Mouse (Mus musculus) brain, embryonic 18.5 days (tissue): ENCODE results near the gene Cabcoco1.

Experiments used
- DNase-seq: peaks from one replicate; pipeline ENCODE4 v3.0.0-alpha.2; 2012; ENCODE audit warnings: low read depth, low spot score

Gene Cabcoco1

DNA sequence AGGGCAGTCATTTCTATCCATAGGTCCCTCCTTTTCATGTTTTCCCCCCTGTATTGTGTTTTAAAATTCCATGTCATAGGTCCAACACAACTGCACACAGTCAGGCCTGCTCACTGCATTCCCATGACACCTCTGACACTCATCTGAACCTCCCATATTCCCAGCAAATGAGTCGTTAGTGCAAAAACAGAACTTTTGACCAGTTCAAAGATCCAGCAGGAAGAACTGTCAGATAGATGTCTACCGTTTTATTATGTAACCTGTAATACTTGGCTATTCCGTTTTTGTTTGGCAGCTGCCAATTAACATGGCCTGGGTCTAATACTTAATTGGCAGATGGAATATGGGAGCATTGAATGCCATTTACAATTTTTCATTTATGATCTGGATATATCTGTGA is 34.0 kb downstream of the Cabcoco1 start:
- DNase-seq: no peak

DNA sequence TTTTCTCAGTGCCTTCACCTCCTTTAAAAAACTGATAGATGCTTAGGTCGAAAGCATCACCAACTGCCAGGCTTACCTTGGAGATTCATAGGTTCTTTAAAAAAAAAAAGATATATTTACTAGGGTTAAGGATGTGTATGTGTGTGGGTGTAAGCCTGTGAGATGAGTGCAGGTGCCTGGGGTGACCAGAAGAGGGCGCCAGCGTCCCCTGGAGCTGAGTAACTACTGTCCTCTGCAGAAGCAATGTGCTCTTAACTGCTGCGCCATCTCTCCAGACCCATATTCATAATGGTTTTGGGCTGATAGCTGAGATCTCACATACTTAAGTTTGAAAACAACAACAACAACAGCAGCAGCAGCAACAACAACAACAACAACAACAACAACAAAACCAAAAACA is 35.5 kb downstream of the Cabcoco1 start:
- DNase-seq: no peak

DNA sequence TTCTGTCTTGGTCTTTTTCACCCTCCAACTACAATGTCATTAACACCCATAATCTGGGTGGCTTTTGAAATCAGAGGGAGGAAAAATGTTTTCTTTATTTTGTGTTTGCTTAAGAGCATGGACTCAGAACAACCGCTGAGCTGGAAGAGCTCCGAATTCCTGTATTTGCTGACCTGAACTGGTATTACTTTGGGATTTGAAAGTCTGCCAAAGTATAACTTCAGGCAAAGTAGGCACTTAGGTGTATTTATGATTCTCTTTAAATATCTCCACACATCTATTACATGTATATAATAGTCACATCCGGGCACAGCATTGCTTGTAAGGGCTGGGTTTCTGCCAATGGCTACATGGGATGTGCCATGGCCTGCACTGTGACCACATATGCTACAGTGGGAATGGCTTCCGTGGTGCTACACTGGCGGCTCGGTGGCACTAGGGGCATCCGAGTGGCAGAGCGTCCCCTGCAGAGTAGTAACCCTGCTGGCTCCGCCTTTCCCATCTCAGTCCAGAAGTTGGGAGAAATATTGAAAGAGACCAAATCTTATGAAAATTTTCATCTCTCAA is 37.0 kb downstream of the Cabcoco1 start:
- no peak for DNase-seq

DNA sequence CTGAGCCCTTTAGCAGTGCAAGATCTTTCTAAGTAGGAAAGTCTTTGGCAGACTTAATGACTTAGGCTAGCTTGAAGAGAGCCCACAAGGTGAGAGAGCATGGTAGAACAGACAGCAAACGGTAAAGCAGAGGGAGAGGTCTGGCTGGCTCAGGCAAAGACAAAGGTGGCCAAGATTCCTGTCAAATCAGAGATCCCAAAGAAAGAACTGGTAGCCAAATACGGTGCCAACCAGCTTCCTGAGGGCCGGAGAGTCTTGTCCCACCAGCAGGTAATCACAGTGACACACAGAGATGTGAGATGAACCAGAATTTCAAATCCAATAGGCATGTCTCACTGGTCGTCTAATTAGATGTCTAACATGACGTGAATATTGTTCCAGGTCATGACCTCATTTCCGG is 40.6 kb downstream of the Cabcoco1 start:
- DNase-seq: no peak

DNA sequence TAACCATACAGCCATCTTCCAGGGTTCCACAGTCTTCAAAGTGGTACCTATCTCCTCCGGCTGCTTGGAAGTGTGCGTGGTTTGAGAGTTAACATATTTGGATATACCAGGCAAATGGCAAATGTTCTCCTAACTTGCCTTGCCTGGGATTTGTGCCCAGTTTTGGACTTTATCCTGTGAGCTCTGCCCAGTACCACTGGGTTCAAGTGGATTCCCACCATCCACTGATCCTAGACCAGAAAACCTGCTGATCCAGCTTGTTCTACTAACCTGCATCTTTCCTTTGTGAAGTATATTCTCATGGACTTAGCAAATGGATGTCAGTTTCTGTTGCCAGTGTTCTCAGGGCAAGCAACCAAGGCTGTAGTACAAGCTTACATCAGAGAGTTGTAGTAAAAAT is 46.5 kb downstream of the Cabcoco1 start:
- DNase-seq: no peak

DNA sequence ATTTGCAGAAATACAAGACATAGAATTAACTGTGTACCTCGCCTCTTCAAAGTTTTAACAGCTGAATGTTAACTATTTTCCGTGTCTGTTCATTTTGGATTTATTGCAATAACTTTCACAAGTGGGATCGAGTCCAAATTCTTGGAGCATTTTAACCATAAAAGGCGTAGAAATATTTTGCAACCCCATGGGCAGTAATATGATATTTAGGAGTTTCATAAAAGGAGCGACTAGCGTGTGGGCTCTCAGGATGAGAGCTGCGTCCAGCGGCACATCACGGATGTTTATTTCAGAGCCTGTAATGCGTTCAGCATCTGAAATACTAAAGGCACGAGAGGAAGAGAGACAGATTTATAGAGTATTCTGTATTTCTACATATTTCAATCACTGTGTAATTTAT is 50.1 kb downstream of the Cabcoco1 start:
- DNase-seq: no peak

DNA sequence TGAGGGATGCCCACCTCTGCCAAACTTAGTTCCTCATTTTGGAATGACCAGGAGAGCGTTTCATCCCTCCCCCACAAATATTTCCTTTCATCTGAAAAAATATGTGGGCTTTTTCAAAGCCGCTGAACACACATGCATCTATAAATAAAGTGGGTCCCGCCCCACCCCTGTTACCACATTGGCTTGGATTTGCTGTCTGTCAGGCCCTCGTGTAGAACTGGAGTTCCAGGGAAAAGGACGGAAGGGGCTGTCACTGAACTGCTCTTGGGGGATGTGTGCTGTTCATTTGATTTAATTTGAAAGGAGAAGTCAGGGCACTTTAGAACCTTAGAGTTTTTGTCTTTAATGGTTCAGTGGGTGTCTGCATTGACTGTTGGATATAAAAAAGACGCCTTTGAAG is 50.9 kb downstream of the Cabcoco1 start:
- DNase-seq: no peak

DNA sequence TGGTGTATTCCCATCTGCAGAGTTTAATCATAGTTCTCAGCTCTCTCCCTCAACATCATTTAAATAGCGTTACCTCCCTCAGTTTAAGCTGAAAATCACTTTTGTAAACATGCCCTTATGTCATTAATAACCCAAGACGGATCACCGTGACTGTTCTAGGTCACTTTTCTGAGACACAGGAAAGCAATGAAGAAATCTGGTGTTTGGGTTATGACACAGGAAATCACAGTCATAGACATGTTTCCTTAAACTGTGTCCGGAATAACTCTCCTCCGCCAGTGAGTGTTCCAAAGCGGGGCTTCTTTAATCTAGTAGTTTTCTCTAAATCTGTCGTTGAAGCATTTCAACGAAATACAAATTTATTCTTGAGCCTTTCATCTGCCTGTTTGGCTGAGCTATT is 68.9 kb downstream of the Cabcoco1 start:
- no peak for DNase-seq

DNA sequence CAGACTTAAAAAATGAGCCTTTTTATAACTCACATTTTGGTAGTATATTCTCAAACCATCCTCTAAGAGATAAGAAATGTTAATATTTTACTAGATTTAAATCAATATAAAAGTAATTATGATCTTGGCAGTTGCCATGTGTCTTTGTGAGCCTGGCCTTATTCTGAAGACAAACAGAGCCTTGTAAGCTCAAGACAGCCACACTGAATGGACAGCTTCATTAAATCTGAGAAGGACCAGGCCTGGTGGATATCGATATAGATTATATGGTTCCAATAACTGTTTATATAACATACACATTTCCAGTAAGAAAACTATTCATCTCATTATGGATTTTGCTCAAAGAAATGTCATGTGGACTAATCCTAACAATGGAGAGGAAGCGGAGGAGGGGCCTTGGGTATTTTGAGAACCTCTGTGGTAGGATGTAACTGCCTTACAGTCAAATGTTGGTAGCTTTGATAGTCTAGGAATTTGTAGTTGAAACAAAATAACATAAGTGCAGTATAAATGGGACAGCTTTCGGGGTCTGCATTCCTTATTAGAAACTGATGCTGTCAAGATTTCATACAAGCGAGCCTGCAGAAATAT is 75.9 kb downstream of the Cabcoco1 start:
- DNase-seq: no peak

DNA sequence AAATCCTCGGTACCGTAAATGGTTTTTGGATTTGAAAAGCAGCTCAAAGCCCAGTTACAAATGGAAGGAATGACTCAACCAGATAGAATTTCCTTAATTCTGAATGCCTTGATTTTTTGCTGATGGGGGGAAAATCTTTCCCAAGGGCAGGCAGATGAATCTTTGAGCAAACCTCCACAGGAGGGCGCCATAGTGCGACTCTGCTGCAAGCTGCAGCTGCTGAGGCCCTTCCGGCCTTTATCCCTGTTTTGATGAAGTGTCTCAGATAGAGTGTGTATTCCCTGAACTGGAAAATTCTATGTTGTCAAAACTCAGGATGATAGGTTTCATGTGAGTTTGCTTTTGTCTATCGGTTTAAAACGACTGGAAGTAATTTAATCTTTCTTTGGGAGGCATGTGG is 76.8 kb downstream of the Cabcoco1 start:
- DNase-seq: no peak

DNA sequence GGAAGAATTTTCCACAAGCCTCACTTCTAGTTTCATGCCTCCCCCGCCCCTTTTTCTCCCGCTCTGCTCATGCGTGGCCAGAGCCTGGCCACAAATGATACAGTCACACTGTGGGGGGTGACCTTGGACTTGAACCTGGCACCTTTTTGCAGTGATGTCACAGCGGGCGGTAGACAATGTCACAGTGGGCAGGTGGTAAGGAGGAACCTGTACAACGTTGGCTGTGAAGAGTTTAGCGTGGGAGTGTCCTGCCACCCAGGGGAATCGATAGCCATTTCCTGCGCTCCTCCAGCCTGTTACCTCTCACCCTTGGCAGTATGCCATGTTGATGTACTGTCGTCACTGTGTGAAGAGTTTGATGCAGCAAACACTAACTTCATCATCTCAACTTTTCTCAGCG is 81.9 kb downstream of the Cabcoco1 start:
- no peak for DNase-seq

DNA sequence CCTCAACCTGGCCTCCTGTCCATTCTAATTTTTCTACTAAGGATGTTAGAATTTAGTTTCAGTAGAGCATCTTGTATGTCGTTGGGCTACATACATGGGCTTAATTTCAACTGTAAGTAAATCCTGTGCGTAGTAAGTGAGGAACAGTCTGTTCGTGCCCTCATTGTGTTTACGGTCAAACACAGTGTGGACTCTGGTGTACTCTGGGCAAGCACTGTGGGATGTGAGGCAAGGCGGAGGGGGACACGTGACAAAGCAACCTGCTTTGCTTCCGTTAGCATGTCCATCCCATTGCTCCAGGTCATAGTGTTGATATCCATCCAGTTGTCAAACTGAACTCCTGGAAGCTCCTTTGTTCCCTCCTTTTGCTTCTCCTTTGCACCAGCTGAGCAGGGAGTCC is 84.7 kb downstream of the Cabcoco1 start:
- no peak for DNase-seq

DNA sequence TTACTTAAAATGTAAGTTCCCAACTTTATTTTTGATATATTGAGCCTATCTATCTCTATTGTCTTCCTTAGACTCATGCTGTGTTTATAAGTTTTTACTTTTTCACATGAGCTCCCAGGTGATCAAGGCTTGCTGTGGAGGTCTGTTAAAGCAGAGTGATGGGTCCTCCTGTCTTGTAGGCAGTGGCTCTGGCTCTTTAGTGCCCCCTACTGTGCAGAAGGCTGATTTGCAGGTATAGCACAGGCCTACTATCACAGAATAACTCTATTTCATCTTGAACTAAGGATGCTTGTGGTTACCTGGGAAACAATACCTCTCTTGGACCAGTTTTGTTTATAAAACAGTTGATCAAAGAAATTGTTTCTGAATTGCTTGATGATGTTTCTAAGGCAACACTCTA is 87.2 kb downstream of the Cabcoco1 start:
- DNase-seq: no peak

DNA sequence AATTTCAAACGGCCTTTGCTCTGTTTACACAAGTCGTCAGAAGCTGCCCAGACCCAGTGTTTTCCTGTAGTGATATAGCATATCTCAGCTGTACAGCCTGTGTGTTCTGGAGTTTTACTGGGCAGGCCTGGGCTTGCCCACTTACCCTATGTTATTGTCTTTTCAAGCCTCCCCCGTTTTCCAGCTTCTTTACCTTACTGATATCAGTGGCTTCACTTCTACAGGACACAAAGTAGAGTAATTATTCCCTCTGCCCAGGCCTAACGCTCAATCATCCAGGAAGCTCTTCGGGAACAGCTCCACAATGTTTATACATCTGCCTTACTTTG is 94.9 kb downstream of the Cabcoco1 start:
- DNase-seq: no peak

DNA sequence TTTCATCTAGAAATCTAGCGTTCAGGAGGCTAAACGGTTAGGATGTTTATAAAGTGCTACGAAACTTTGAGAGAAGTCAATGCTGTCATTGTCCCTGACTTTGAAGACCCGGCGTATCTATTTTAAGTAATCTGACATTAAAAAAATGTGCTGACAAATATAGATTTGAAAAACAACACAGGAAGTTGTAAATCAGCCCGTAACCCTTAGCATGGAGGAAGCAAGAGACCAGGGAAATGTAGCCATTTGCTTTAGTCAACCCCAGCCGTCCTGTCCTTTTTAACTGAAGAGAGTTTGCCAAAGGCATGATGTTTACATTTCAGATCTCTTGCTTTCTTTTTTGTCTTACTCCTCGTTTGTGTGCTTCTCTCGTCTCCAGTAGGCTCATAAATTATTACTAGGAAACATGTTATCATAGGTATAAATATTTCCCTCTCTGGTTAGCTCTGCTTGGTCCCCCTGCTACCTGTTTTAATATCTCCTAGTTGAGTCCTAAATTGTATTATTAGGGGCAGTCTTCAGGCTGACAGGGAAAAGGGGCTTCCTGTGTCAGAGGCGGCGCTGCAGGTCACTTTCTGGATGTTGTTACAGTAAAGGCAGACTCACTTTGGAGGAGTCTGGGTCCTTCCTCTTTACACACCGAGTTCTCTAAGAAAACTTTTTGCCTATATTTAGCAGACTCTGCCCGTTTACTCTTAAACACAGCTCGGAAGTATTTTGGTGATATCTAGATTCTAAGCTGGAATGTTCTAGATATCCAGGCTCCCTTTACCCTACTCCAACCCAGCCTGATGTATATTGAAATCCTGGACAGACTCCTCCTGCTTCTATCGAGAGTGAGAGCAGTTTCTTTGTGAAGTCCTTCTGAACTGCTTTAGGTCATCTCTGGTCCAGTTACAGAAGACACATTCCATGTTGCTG is 95.6 kb downstream of the Cabcoco1 start:
- no peak for DNase-seq

DNA sequence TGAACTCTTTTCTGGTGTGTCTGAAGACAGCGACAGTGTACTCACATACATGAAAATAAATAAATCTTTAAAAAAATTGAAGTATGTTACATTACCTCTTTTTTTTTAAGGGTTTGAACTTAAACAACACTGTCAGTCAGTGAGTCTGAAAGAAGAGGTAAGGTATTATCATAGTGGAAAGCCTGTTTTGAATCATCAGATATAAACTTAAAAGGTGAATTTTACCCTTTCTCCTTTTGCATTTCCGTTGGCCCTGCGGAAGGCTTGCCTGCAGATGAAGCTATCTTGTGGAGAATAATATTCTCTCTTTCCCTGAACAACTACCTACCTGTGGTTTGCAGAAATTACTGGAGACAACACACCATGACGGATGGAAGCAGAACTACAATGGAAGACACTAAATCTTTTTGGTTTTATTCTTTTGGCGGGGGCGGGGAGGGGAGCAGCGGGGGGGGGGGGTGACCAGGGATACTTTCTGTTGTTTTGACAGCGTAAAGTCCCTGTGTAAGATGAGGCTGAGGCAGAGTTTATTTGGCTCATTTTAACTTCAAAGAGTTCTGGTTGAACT is 96.4 kb downstream of the Cabcoco1 start:
- no peak for DNase-seq

DNA sequence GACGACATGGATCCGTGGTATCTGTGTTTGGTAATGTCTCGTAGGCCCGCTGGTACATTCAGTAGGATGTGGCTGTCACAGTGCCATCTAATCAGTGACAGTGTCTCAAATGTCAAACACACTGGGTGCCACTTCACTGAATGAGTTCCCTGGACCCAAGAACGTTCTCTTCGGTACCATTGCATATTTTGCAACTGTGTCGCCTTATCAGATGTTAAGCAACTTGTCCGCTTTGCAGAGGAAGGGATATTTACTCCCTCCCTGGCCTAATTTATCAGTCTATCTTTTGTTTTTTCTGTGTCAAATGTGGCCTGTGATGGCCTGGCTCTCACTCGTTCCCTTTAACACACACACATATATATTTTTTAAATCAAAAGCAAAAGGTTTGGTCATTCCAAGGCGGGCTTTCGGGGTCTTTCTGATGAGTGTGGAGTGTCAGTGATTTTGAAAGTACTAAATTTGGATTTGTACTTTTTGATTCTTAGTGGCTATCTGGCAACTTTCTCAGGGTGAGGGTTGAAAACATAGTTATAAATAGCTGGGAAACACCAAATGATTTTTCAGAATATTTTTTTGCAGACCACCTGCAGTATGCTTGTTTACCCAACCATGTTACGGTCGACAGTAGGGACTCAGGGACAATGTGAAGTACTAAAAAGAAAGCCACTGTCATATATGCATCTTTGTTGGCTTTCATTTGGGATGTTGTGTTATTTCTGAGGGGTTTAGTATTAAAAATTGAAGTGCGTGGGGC is 97.2 kb downstream of the Cabcoco1 start:
- DNase-seq: no peak

DNA sequence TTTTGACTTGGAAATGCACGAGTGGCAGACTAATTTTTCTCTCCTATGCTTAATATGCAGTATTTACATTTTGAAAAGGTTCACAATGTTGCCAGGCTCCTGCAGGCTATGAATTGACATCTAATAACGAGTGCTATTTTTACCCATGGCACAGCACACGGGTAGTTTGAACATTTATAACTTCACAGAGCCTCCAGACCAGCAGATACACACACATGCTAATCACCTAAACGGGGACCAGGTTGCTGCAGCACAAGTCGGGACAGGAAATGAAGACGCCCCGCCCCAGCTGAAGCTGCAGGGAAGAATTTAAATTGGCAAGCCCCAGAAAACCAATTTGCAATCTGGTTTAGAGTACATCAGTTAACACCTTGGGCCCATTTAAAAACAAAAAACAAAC is 98.6 kb downstream of the Cabcoco1 start:
- no peak for DNase-seq

DNA sequence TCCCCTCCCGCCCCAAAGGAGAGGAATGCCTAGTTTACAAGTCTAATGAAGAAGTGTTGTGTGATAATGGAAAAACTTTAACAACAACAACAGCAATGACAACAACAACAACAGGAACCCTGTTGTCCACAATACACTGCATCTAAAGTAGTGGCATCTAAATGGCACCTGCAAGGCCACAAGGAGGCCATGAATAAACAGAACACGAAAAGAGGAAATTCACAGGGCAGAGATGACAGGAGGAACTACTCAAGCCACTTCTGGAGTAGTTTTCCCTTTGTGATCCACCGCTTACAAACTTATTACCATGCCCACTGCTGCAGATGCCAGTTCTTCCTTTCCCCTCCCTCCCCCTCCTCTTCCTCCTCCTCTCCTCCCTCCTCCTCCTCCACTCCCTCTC is 99.0 kb downstream of the Cabcoco1 start:
- no peak for DNase-seq

DNA sequence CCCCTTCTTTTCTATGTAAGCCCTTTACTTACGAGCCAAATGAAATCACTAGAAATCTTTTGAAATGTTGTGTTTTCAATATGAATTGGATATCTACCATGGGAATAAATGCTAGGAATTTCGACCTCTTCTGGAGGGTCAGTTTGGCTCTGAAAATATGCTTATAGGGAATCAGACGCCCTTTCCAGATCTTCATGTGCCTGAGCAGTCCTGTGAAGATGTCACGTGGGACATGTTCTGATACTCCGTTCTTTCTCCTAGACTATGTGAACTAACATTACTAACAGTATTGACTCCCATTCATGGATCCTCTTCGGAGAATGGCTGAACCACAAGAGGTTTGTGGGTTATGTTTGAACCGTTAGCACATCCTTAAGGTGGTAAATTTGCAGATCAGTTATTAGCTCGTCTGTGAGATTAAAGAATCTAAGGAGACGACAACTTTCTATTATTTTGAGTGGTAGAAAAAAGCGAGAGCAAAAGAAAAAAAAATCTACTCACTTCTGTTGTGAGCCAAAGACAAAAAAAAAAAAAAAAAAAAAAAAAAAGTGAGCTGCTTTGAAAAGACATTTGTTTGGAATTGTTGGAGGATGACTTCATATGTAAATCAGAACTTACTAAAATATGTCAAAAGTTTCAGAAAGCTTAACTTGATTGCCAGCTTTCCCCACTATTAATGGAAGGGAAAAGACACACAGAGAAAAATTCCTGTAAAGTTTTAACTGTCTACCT is 99.6 kb downstream of the Cabcoco1 start:
- DNase-seq: no peak

DNA sequence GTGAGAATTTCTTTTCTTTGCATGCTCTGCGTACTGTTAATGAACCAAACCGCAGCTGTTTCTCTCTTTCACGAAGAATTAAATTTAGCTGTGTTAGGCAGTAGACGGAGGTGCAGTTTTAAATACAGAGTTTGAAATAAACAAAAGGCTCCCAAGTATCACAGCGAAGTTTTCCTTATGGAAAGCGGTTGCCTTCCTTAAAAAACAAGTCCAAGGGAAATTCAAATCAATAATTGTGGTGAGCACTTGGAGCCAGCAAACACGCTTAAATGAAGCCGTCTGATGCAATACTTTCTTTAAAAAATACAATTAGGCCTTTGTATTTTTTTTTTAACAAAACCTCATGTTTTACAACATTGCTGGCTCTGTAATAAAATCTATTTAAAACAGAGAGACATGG is 101.2 kb downstream of the Cabcoco1 start:
- no peak for DNase-seq
